Mouse (Mus musculus): ENCODE data around the gene Rps12. TPM values are rescaled to one million over a fixed set of nuclear protein-coding genes. Genes with fewer than 3 reads are reported as not detected.

Gene Rps12
- total and polyA plus RNA-seq, 2 experiments from 2014 or later, result 86.0 to 3,021 TPM

GRCm38 (mm10) chr10:23754166-23754565 lies 32.9 kb downstream of the Rps12 start:
- WGBS, result 69% methylated on average over 7 of the region's 7 CpGs
- TF ChIP-seq EP300 (IDR thresholded peaks at IDR 0.05; ENCODE audit: low read depth) (no peak), CTCF (IDR thresholded peaks at IDR 0.05; ENCODE audit: low read depth) (no peak)
- ATAC-seq (ENCODE audit: insufficient read depth, low read depth) (no peak), DNase-seq (ENCODE audit: low spot score) (no peak)
- no peaks in the 10 kb centered on the region for H3K27me3 ChIP-seq (ENCODE audit: control insufficient read depth, insufficient read depth, low read length)
- no peak overlapping the region for H3K27ac ChIP-seq (ENCODE audit: low read depth)
- no peaks in the 10 kb centered on the region for H3K9me3 ChIP-seq (replicated peaks; ENCODE audit: control insufficient read depth, low read length)
- H3K4me2 ChIP-seq (ENCODE audit: low read depth, low read length), result no peak overlapping the region
- H3K4me3 ChIP-seq (ENCODE audit: low read depth, low read length), result no peak overlapping the region
- H3K36me3 ChIP-seq (replicated peaks; ENCODE audit: control insufficient read depth, insufficient read depth, low read length), result no peaks in the 10 kb centered on the region
- no peaks in the 10 kb centered on the region for H3K4me1 ChIP-seq (ENCODE audit: control insufficient read depth, insufficient read depth)
- no peak overlapping the region for H3K9ac ChIP-seq (replicated peaks; ENCODE audit: low read depth, low read length)

Other genes starting within 250 kb of the Rps12 start
- gene Slc18b1, start 9.7 kb upstream of the Rps12 start, total RNA-seq (2014; rRNA removed; ENCODE audit: low replicate concordance), result 7.2 and 10.1 TPM in 2 replicates
- 4.6 and 5.4 TPM in 2 replicates for gene Slc18b1, start 9.7 kb upstream of the Rps12 start, polyA plus RNA-seq (2015; fragmentation: Nextera tagmentation; extraction: Ambion mirVana)
- gene Vnn3, start 64.2 kb upstream of the Rps12 start, total RNA-seq (2014; rRNA removed; ENCODE audit: low replicate concordance), result 0.62 TPM in 1 of 2 replicates, not detected in the other
- 0.08 and 0.12 TPM in 2 replicates for gene Vnn3, start 64.2 kb upstream of the Rps12 start, polyA plus RNA-seq (2015; fragmentation: Nextera tagmentation; extraction: Ambion mirVana)
- gene Vnn1, start 107.4 kb upstream of the Rps12 start, total RNA-seq (2014; rRNA removed; ENCODE audit: low replicate concordance), result 3.4 and 7.3 TPM in 2 replicates
- gene Vnn1, start 107.4 kb upstream of the Rps12 start, polyA plus RNA-seq (2015; fragmentation: Nextera tagmentation; extraction: Ambion mirVana), result 0.68 and 0.74 TPM in 2 replicates
- gene Taar1, start 133.1 kb upstream of the Rps12 start, total RNA-seq (2014; rRNA removed; ENCODE audit: low replicate concordance), result not detected in 2 replicates
- not detected in 2 replicates for gene Taar1, start 133.1 kb upstream of the Rps12 start, polyA plus RNA-seq (2015; fragmentation: Nextera tagmentation; extraction: Ambion mirVana)
- gene Taar2, start 151.3 kb upstream of the Rps12 start, total RNA-seq (2014; rRNA removed; ENCODE audit: low replicate concordance), result not detected in 2 replicates
- gene Taar2, start 151.3 kb upstream of the Rps12 start, polyA plus RNA-seq (2015; fragmentation: Nextera tagmentation; extraction: Ambion mirVana), result not detected in 2 replicates
- gene Taar3, start 162.3 kb upstream of the Rps12 start, total RNA-seq (2014; rRNA removed; ENCODE audit: low replicate concordance), result not detected in 2 replicates
- not detected in 2 replicates for gene Taar3, start 162.3 kb upstream of the Rps12 start, polyA plus RNA-seq (2015; fragmentation: Nextera tagmentation; extraction: Ambion mirVana)
- gene Taar4, start 173.2 kb upstream of the Rps12 start, total RNA-seq (2014; rRNA removed; ENCODE audit: low replicate concordance), result not detected in 2 replicates
- gene Taar4, start 173.2 kb upstream of the Rps12 start, polyA plus RNA-seq (2015; fragmentation: Nextera tagmentation; extraction: Ambion mirVana), result not detected in 2 replicates
- gene Taar5, start 183.4 kb upstream of the Rps12 start, total RNA-seq (2014; rRNA removed; ENCODE audit: low replicate concordance), result not detected in 2 replicates
- gene Taar5, start 183.4 kb upstream of the Rps12 start, polyA plus RNA-seq (2015; fragmentation: Nextera tagmentation; extraction: Ambion mirVana), result not detected in 2 replicates
- gene Taar6, start 198.4 kb upstream of the Rps12 start, total RNA-seq (2014; rRNA removed; ENCODE audit: low replicate concordance), result not detected in 2 replicates
- not detected in 2 replicates for gene Taar6, start 198.4 kb upstream of the Rps12 start, polyA plus RNA-seq (2015; fragmentation: Nextera tagmentation; extraction: Ambion mirVana)
- not detected in 2 replicates for gene Taar7a, start 206.2 kb upstream of the Rps12 start, total RNA-seq (2014; rRNA removed; ENCODE audit: low replicate concordance)
- not detected in 2 replicates for gene Taar7a, start 206.2 kb upstream of the Rps12 start, polyA plus RNA-seq (2015; fragmentation: Nextera tagmentation; extraction: Ambion mirVana)
- gene Taar7b, start 212.7 kb upstream of the Rps12 start, total RNA-seq (2014; rRNA removed; ENCODE audit: low replicate concordance), result not detected in 2 replicates
- gene Taar7b, start 212.7 kb upstream of the Rps12 start, polyA plus RNA-seq (2015; fragmentation: Nextera tagmentation; extraction: Ambion mirVana), result not detected in 2 replicates
- gene Taar7d, start 239.9 kb upstream of the Rps12 start, total RNA-seq (2014; rRNA removed; ENCODE audit: low replicate concordance), result not detected in 2 replicates
- not detected in 2 replicates for gene Taar7d, start 239.9 kb upstream of the Rps12 start, polyA plus RNA-seq (2015; fragmentation: Nextera tagmentation; extraction: Ambion mirVana)